Mouse (Mus musculus) fibroblast of lung, adult 2 months (primary cell): ENCODE results near the gene Olfr1123.
"Not testable (repeated sequence)": the region's sequence is repeated elsewhere in the genome, so short reads cannot be mapped to it uniquely, and the experiment has no call there.

Experiments used
- DNase-seq: peaks from one replicate; pipeline ENCODE4 v3.0.0-alpha.2; 2011; ENCODE audit warnings: low read depth

The Olfr1123 gene

DNA sequence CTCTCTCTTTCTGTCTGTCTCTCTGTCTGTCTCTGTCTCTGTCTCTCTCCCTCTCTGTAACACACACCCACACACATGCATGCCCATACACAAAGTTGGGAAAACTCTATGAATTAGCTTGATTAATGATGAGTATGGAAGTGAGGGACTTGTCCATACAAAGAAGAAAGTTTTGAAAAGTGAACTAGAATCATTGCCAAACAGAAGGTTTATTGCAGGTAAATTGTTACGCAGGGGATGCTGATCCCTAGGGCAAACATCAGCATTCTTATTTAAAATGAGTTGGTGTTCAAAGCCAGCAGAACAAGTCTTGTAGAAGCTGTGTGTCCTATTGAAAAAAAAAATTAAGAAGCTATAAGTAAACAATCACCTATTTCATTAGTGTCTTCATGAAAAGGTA, at the start of gene Olfr1123:
Gene Olfr1123 (plus strand): TSS at position 301 of the 400 bp plus-strand sequence.
- DNase-seq, result no peak

DNA sequence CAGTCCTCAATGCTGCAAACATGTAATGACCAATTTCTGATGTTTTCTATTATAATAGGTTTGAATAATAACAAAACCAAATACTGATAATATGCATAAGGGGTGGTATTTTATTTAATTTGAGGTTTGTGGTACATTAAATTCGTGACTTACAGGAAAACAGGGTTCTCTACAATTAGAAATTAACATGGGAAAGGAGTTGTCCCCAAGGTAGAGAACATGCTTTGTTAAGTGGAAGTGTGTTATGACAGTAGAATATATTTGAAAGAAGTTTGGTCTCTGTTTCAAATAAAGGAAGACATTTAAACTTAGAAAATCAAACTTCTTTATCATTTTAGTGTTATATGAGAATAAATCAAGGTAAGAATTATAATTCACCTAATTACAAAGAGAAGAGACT, 46.8 kb upstream of the Olfr1123 start, which contains the start of gene Olfr1121:
Gene Olfr1121 (plus strand): TSS at position 301 of the 400 bp plus-strand sequence.
- DNase-seq, result no peak

DNA sequence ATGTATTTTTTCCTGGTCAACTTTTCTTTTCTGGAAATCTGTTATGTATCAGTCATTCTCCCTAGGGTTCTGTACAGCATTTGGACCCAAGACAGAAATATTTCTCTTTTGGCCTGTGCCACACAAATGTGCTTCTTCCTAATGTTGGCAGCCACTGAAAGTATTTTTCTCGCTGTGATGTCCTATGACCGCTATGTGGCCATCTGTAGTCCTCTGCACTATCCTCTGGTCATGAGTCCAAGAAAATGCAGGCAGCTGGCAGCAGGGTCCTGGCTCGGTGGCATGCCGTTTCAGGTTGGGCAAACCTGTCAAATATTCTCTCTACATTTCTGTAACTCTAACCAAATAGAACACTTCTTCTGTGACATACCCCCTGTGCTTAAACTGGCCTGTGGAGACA, 44.7 kb upstream of the Olfr1123 start:
- no peak for DNase-seq

DNA sequence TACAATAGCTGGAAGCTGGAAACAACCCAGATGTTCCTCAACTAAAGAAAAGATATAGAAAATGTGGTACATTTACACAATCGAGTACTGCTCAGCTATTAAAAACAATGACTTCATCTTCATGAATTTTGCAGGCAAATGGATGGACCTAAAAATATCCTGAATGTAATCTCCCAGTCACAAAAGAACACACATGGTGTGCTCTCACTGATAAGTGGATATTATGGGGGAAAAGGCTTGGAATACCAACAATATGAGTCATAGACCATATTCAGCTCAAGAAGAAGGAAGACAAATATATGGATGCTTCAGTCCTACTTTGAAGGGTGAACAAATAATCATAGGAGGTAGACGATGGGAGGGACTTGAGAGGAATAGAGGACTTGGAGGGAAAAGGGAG, 32.5 kb upstream of the Olfr1123 start:
- DNase-seq, result no peak

DNA sequence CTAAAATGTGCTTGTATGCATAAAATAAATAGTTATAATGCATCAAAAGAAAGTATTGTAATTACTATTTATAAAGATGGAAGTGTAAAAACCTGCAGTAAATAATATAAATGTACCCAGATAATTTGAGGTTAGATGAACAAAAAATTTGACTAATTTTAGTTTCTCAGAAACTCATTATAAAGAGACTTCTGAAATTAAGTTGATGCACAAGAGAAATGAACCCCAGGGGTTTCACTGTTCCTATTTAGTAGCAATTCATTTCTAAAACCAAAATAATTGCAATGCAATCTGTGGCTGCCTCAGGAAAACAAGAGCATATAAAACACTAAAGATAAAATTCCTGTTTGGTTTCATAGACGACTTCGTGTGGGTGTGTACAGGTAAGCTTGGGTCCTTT, 30.9 kb upstream of the Olfr1123 start, which contains the start of gene Olfr1122:
Gene Olfr1122 (plus strand): TSS at position 301 of the 400 bp plus-strand sequence.
- DNase-seq, result no peak

DNA sequence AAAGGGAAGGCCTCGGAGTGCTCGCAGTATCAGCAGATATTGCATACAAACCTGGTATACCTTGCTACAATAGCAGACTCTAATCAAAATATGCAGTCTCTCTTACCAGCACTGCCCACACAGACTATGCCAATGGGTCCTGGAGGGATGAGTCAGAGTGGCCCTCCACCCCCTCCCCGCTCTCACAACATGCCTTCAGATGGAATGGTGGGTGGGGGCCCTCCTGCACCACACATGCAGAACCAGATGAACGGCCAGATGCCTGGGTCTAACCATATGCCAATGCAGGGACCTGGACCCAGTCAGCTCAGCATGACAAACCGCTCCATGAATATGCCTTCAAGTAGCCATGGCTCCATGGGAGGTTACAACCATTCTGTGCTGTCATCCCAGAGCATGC, 22.8 kb upstream of the Olfr1123 start:
- not testable (repeated sequence) for DNase-seq

DNA sequence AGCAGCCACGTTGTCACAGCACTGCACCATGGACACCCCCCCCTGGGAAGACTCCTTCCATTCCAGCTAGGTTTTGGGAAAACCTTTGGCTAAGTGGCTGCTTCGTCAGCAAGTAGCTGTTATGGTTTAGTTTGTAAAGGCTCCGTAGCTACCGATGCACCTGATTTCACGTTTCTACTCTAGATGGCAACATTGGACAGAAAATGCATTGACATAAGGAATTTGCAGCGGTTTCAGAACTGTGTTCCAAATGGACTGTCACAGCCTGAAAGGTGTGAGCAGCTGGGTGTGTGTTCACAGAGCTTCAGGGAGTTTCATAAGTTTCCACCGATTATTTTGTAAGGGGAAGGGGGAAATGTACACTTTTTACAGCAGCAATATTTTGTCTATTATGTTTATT, 21.7 kb upstream of the Olfr1123 start:
- not testable (repeated sequence) for DNase-seq

DNA sequence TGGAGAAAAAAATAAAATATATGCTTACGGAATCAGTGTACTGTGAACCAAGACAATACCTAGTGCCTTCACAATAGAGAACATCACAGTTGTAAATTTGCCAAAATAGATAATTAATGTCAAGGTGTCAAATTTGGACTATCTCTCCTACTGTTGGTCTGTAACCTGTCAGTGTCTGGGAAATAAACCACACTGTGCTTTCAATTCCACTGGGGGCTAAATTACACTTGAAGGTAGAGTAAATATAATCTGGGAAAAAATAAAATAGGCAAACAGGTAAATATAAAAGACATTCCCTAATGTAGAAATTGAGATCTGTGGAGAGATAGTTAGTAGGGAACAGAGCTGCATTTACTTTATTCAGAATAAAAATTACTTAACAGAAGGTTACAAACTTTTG, 13.5 kb downstream of the Olfr1123 start, which contains the start of gene Olfr1124:
Gene Olfr1124 (plus strand): TSS at position 301 of the 400 bp plus-strand sequence.
- DNase-seq, result no peak

DNA sequence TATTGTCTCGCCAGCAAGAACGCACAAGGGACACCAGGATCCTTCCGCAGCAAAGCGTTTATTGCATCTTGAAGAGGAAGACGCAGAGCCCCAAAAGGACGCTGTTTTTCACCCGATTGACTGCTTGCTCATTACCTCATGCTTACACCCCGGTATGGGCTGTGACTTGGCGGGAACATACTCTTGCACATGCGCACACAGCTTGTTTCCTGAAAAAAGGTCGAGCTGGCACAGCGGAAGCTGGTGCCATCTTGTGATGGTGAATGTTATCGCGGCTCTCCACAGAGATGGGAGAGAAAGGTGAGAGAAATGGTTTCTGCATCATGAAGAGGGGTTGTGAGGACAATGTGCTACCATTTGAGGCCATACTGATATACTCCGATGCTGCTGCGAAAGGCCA, 21.3 kb downstream of the Olfr1123 start:
- DNase-seq, result no peak

DNA sequence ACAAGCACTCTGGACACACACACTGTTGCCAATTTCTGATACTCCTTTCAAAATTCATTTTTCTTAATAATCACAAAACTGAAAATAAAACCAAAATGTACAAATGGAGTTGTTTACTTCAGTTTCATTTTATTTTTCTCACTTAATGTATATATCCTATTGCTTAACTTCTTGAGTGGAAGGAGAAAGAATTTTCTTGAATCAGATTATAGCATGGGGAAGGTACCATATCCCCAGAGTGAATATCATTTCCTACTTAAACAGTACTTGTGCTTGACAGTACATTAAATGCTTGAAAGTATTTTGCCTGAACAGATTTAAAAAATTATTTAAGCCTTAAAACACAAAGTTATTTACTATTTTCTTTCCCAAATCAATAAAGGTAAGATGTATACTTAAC, 37.2 kb downstream of the Olfr1123 start, which contains the start of gene Olfr1126:
Gene Olfr1126 (plus strand): TSS at position 301 of the 400 bp plus-strand sequence.
- no peak for DNase-seq

DNA sequence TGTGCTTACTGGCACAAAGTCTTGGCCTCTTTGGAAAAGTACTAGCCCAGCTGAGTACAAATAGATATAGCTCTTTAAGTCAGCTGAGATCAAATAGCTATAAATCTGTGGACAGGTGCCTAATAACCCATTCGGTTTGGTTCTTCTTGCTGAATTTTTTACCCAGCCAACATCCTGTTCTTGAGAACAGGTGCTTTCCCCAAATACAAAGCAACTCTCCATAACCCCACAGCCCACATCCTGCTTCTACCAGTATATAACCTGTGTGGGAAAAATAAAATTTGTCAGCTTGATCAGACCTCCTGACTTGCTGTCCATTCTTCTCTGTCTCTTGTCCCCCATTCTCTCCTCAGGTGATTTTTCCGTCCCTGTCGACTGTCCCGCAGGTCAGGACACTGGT, 45.3 kb downstream of the Olfr1123 start:
- DNase-seq, result no peak
